Mouse (Mus musculus) lung, postnatal 0 days (tissue): ENCODE results near the gene Zmynd8. TPM values are rescaled to one million over a fixed set of nuclear protein-coding genes. Genes with fewer than 3 reads are reported as not detected.

Experiments used
- ATAC-seq: fragments of 200-750 bp; cut with Nextera tagmentation; 2 replicates; pipeline ENCODE4 v1.8.0; 2017; ENCODE audit warnings: moderate library complexity
- DNase-seq: peaks from one replicate; pipeline ENCODE4 v3.0.0-alpha.2; 2016; ENCODE audit warnings: low spot score
- H3K27ac ChIP-seq: fragments of 300-500 bp; sonication (generic); 2 replicates; pipeline ENCODE4 v1.5.1; 2014; ENCODE audit warnings: antibody characterized with exemption, mild to moderate bottlenecking, low read length, mixed read lengths
- H3K27me3 ChIP-seq: fragments of 300-500 bp; sonication (generic); replicated peaks from 2 replicates; pipeline ENCODE4 v1.6.1; 2014; ENCODE audit warnings: low read length, mixed read lengths; ENCODE audit not compliant: insufficient read depth
- H3K36me3 ChIP-seq: fragments of 300-500 bp; sonication (generic); 2 replicates; pipeline ENCODE4 v1.6.1; 2014; ENCODE audit warnings: low read length, mixed read lengths; ENCODE audit not compliant: insufficient read depth
- H3K4me1 ChIP-seq: fragments of 300-500 bp; sonication (generic); 2 replicates; pipeline ENCODE4 v1.6.1; 2014; ENCODE audit warnings: antibody characterized with exemption, low read depth, low read length, mixed read lengths; ENCODE audit not compliant: insufficient read depth
- H3K4me2 ChIP-seq: fragments of 300-500 bp; sonication (generic); replicated peaks from 2 replicates; pipeline ENCODE4 v1.6.1; 2014; ENCODE audit warnings: low read depth, mild to moderate bottlenecking, low read length, moderate library complexity, mixed read lengths
- H3K4me3 ChIP-seq: fragments of 300-500 bp; sonication (generic); 2 replicates; pipeline ENCODE4 v1.5.1; 2014; ENCODE audit warnings: low read depth, low read length
- H3K9ac ChIP-seq: fragments of 300-500 bp; sonication (generic); replicated peaks from 2 replicates; pipeline ENCODE4 v1.6.1; 2014; ENCODE audit warnings: low read depth, mild to moderate bottlenecking
- H3K9me3 ChIP-seq: fragments of 300-500 bp; sonication (generic); 2 replicates; pipeline ENCODE4 v1.6.1; 2016; ENCODE audit warnings: low read length, mixed read lengths
- CTCF ChIP-seq: IDR thresholded peaks from 2 replicates; pipeline ENCODE4 v1.5.1; 2016; ENCODE audit warnings: antibody characterized with exemption, mild to moderate bottlenecking
- EP300 ChIP-seq: IDR thresholded peaks from 2 replicates; pipeline ENCODE4 v1.6.1; 2016; ENCODE audit warnings: antibody characterized with exemption, mild to moderate bottlenecking, control low read depth
- WGBS: fragments of 180-500 bp; shearing (Covaris S2); extraction: QIAGEN DNeasy Blood & Tissue Kit; methylation state at CpG from one replicate; pipeline ENCODE4 v1.1.7; 2014; 5-methylcytosine and 5-hydroxymethylcytosine counted together
- polyA plus RNA-seq: library from polyadenylated mRNA; unstranded; fragments of >200 nt; fragmentation: Nextera tagmentation; extraction: Ambion mirVana; gene quantifications from 2 replicates; pipeline ENCODE4 v1.2.1, GENCODE M21; 2015

The Zmynd8 gene
- polyA plus RNA-seq, 1 experiment from 2014 or later: 32.1 TPM

- Histone ChIP-seq H3K9ac (no peak overlapping the region), H3K4me2 (no peak overlapping the region), H3K27me3 (no peaks in the 10 kb centered on the region), H3K4me1 (no peaks in the 10 kb centered on the region), H3K4me3 (no peak overlapping the region), H3K36me3 (peaks cover 29% of the 10 kb centered on the region), H3K9me3 (no peaks in the 10 kb centered on the region), H3K27ac (no peak overlapping the region)
- ATAC-seq (no peak), DNase-seq (no peak)
- TF ChIP-seq CTCF (no peak), EP300 (no peak)
- WGBS: 82% methylated on average over 23 of the region's 23 CpGs
Measured at GRCm38 (mm10) chr2:165838606-165839316, 60.1 kb downstream of the Zmynd8 start.

GRCm38 (mm10) chr2:165834601-165835000 is 64.2 kb downstream of the Zmynd8 start:
- Histone ChIP-seq H3K4me1 (no peaks in the 10 kb centered on the region), H3K4me2 (no peak overlapping the region), H3K9me3 (no peaks in the 10 kb centered on the region), H3K27ac (no peak overlapping the region), H3K36me3 (peaks cover 28% of the 10 kb centered on the region), H3K4me3 (no peak overlapping the region), H3K9ac (no peak overlapping the region), H3K27me3 (no peaks in the 10 kb centered on the region)
- DNase-seq (no peak), ATAC-seq (no peak)
- TF ChIP-seq CTCF (no peak), EP300 (no peak)
- 83% methylated on average over 13 of the region's 13 CpGs for WGBS

- no peaks in the 10 kb centered on the region for H3K4me1 ChIP-seq
- no peaks in the 10 kb centered on the region for H3K27me3 ChIP-seq
- no peak overlapping the region for H3K9ac ChIP-seq
- TF ChIP-seq CTCF (no peak), EP300 (no peak)
- H3K9me3 ChIP-seq: no peaks in the 10 kb centered on the region
- ATAC-seq (no peak), DNase-seq (no peak)
- peaks cover 24% of the 10 kb centered on the region for H3K36me3 ChIP-seq
- WGBS: 63% methylated on average over 9 of the region's 9 CpGs
- no peak overlapping the region for H3K4me3 ChIP-seq
- H3K4me2 ChIP-seq: no peak overlapping the region
- H3K27ac ChIP-seq: no peak overlapping the region
Measured at GRCm38 (mm10) chr2:165833468-165833867, 65.3 kb downstream of the Zmynd8 start.

- Histone ChIP-seq H3K9ac (no peak overlapping the region), H3K36me3 (peaks cover 29% of the 10 kb centered on the region), H3K4me1 (no peaks in the 10 kb centered on the region), H3K4me3 (no peak overlapping the region), H3K4me2 (no peak overlapping the region), H3K27me3 (no peaks in the 10 kb centered on the region), H3K9me3 (no peaks in the 10 kb centered on the region), H3K27ac (peak overlapping the region; percentile 49; the same call in 1 of the 2 replicates)
- DNase-seq (no peak), ATAC-seq (no peak; the same call in 1 of the 2 replicates)
- 56% methylated on average over 9 of the region's 9 CpGs for WGBS
- TF ChIP-seq EP300: no peak
- TF ChIP-seq CTCF: no peak
Measured at GRCm38 (mm10) chr2:165832720-165833119, 66.1 kb downstream of the Zmynd8 start.

- H3K4me1 ChIP-seq: no peaks in the 10 kb centered on the region
- ATAC-seq (peak; percentile 47), DNase-seq (no peak)
- TF ChIP-seq EP300: no peak; the same call in 1 of the 2 replicates
- TF ChIP-seq CTCF: no peak
- no peak overlapping the region for H3K4me2 ChIP-seq
- H3K9me3 ChIP-seq: no peaks in the 10 kb centered on the region
- peaks cover 29% of the 10 kb centered on the region for H3K36me3 ChIP-seq
- H3K27ac ChIP-seq: 0 out of 2 replicates have a peak overlapping the region, but pooled peaks have one; percentile 17
- WGBS: 41% methylated on average over 9 of the region's 9 CpGs
- no peak overlapping the region for H3K9ac ChIP-seq
- no peaks in the 10 kb centered on the region for H3K27me3 ChIP-seq
- H3K4me3 ChIP-seq: no peak overlapping the region
Measured at GRCm38 (mm10) chr2:165832295-165832694, 66.5 kb downstream of the Zmynd8 start.

- TF ChIP-seq CTCF: no peak
- no peak for TF ChIP-seq EP300
- DNase-seq (peak; percentile 41), ATAC-seq (peak; percentile 80)
- H3K9ac ChIP-seq: no peak overlapping the region
- H3K36me3 ChIP-seq: peaks cover 31% of the 10 kb centered on the region
- H3K4me2 ChIP-seq: no peak overlapping the region
- H3K27me3 ChIP-seq: no peaks in the 10 kb centered on the region
- H3K4me3 ChIP-seq: no peak overlapping the region
- H3K9me3 ChIP-seq: no peaks in the 10 kb centered on the region
- peak overlapping the region; percentile 8 for H3K27ac ChIP-seq
- no peaks in the 10 kb centered on the region for H3K4me1 ChIP-seq
- WGBS: 62% methylated on average over 8 of the region's 8 CpGs
Measured at GRCm38 (mm10) chr2:165831637-165832289, 67.1 kb downstream of the Zmynd8 start.
